Comparison of ENCODE assay signal across 8 mouse cellular contexts in genomic region chr11:93997141-93997775, GRCm38 (mm10). TPM values are rescaled to one million over a fixed set of nuclear protein-coding genes. Genes with fewer than 3 reads are reported as not detected.
DNase-seq lines count a peak whose midpoint lies in the region; ATAC-seq lines count a peak whose summit lies in the region.

No protein-coding gene starts in this region.

- no peak for ATAC-seq in limb, embryonic 13.5 days (ENCODE audit: low FRiP score, low read depth)
- ATAC-seq in midbrain, embryonic 12.5 days (ENCODE audit: low FRiP score, low read depth) = no peak

- H3K9me3 ChIP-seq in forebrain, embryonic 10.5 days = no peaks in the 10 kb centered on the region
- no peaks in the 10 kb centered on the region for H3K9me3 ChIP-seq in hindbrain, embryonic 10.5 days
- no peaks in the 10 kb centered on the region for H3K9me3 ChIP-seq in limb, embryonic 13.5 days
- no peaks in the 10 kb centered on the region for H3K9me3 ChIP-seq in midbrain, embryonic 12.5 days

- intact Hi-C loops in gastrocnemius, postnatal 14 days (cut with DNase I; ENCODE audit: low total_unique reads) = loop anchor here (5.0 kb wide), 1 partner anchor 35 kb away; no protein-coding TSS in a partner anchor

- H3K4me3 ChIP-seq in forebrain, embryonic 10.5 days = peak overlapping the region; percentile 97
- H3K4me3 ChIP-seq in hindbrain, embryonic 10.5 days = peak overlapping the region; percentile 87
- H3K4me3 ChIP-seq in limb, embryonic 13.5 days = peak overlapping the region; percentile 97
- peak overlapping the region; percentile 93 for H3K4me3 ChIP-seq in midbrain, embryonic 12.5 days

- DNase-seq in gastrocnemius, adult 18-20 months (ENCODE audit: low spot score) = peak; percentile 81
- DNase-seq in gastrocnemius, postnatal 14 days = no peak
- peak; percentile 49 for DNase-seq in T-cell, adult 2 months (ENCODE audit: low spot score)
- no peak for DNase-seq in forebrain, embryonic 10.5 days (ENCODE audit: extremely low spot score, low spot score)
- no peak for DNase-seq in hindbrain, embryonic 10.5 days (ENCODE audit: low spot score)
- peak; percentile 12 for DNase-seq in thymus, postnatal 25 days

- peaks cover under 1% of the 10 kb centered on the region; the same call in 1 of the 2 replicates for H3K36me3 ChIP-seq in forebrain, embryonic 10.5 days (replicated peaks)
- H3K36me3 ChIP-seq in hindbrain, embryonic 10.5 days = peaks cover under 1% of the 10 kb centered on the region; the same call in 1 of the 2 replicates
- no peaks in the 10 kb centered on the region for H3K36me3 ChIP-seq in limb, embryonic 13.5 days
- H3K36me3 ChIP-seq in midbrain, embryonic 12.5 days = no peaks in the 10 kb centered on the region

- 43% methylated on average over 13 of the region's 13 CpGs for WGBS in forebrain, embryonic 10.5 days
- 43% methylated on average over 13 of the region's 13 CpGs for WGBS in hindbrain, embryonic 10.5 days
- WGBS in limb, embryonic 13.5 days = 33% methylated on average over 13 of the region's 13 CpGs
- 40% methylated on average over 13 of the region's 13 CpGs for WGBS in midbrain, embryonic 12.5 days

- no peaks in the 10 kb centered on the region for H3K27me3 ChIP-seq in forebrain, embryonic 10.5 days (ENCODE audit: poor library complexity, severe bottlenecking)
- H3K27me3 ChIP-seq in hindbrain, embryonic 10.5 days (ENCODE audit: insufficient read depth, poor library complexity, severe bottlenecking) = no peaks in the 10 kb centered on the region
- no peaks in the 10 kb centered on the region for H3K27me3 ChIP-seq in limb, embryonic 13.5 days
- no peaks in the 10 kb centered on the region for H3K27me3 ChIP-seq in midbrain, embryonic 12.5 days

- peaks cover 34% of the 10 kb centered on the region for H3K4me1 ChIP-seq in forebrain, embryonic 10.5 days
- H3K4me1 ChIP-seq in hindbrain, embryonic 10.5 days (replicated peaks) = peaks cover 40% of the 10 kb centered on the region
- peaks cover 28% of the 10 kb centered on the region for H3K4me1 ChIP-seq in limb, embryonic 13.5 days
- H3K4me1 ChIP-seq in midbrain, embryonic 12.5 days = peaks cover 29% of the 10 kb centered on the region

- no peak overlapping the region for H3K27ac ChIP-seq in forebrain, embryonic 10.5 days
- no peak overlapping the region; the same call in 1 of the 2 replicates for H3K27ac ChIP-seq in hindbrain, embryonic 10.5 days
- no peak overlapping the region for H3K27ac ChIP-seq in limb, embryonic 13.5 days
- H3K27ac ChIP-seq in midbrain, embryonic 12.5 days (replicated peaks) = no peak overlapping the region

- peak overlapping the region; percentile 77 for H3K4me2 ChIP-seq in limb, embryonic 13.5 days (replicated peaks)
- peak overlapping the region; percentile 97 for H3K4me2 ChIP-seq in midbrain, embryonic 12.5 days (replicated peaks)

- peak overlapping the region; percentile 88 for H3K9ac ChIP-seq in limb, embryonic 13.5 days
- H3K9ac ChIP-seq in midbrain, embryonic 12.5 days (replicated peaks) = peak overlapping the region; percentile 92

RNA-seq across cellular contexts. Expression of gene Spag9, which starts 1.4 kb away (rescaled TPM):
- total RNA-seq in gastrocnemius, adult 18-20 months (2021) = 100 to 1,000 TPM; 134 to 170 TPM
- total RNA-seq in gastrocnemius, postnatal 14 days (2021) = 100 to 1,000 TPM; 120 to 123 TPM
- polyA plus RNA-seq in forebrain, embryonic 10.5 days (2016; fragmentation: Nextera tagmentation; extraction: Ambion mirVana) = 51.3 and 51.5 TPM in 2 replicates
- polyA plus RNA-seq in hindbrain, embryonic 10.5 days (2016; fragmentation: Nextera tagmentation; extraction: Ambion mirVana) = 62.5 and 70.1 TPM in 2 replicates
- polyA plus RNA-seq in limb, embryonic 13.5 days (2015; fragmentation: Nextera tagmentation; extraction: Ambion mirVana) = 42.6 and 44.1 TPM in 2 replicates
- polyA plus RNA-seq in midbrain, embryonic 12.5 days (2016; fragmentation: Nextera tagmentation; extraction: Ambion mirVana) = 134 and 147 TPM in 2 replicates

RNA-seq across cellular contexts. Expression of gene Nme1, which starts 28.9 kb away (rescaled TPM):
- total RNA-seq in gastrocnemius, adult 18-20 months (2021) = 10 to 100 TPM in 1 of 2 experiments, 1 to 10 TPM in 1; 10.0 to 11.6 TPM
- 10 to 100 TPM; 18.2 to 20.6 TPM for total RNA-seq in gastrocnemius, postnatal 14 days (2021)
- polyA plus RNA-seq in forebrain, embryonic 10.5 days (2016; fragmentation: Nextera tagmentation; extraction: Ambion mirVana) = 357 and 379 TPM in 2 replicates
- 314 and 317 TPM in 2 replicates for polyA plus RNA-seq in hindbrain, embryonic 10.5 days (2016; fragmentation: Nextera tagmentation; extraction: Ambion mirVana)
- polyA plus RNA-seq in limb, embryonic 13.5 days (2015; fragmentation: Nextera tagmentation; extraction: Ambion mirVana) = 141 and 162 TPM in 2 replicates
- polyA plus RNA-seq in midbrain, embryonic 12.5 days (2016; fragmentation: Nextera tagmentation; extraction: Ambion mirVana) = 217 and 227 TPM in 2 replicates

RNA-seq across cellular contexts. Expression of gene Gm20390, which starts 29.2 kb away (rescaled TPM):
- total RNA-seq in gastrocnemius, adult 18-20 months (2021) = 10 to 100 TPM; 10.2 to 16.0 TPM
- 10 to 100 TPM; 19.9 to 21.9 TPM for total RNA-seq in gastrocnemius, postnatal 14 days (2021)
- 514 and 520 TPM in 2 replicates for polyA plus RNA-seq in forebrain, embryonic 10.5 days (2016; fragmentation: Nextera tagmentation; extraction: Ambion mirVana)
- polyA plus RNA-seq in hindbrain, embryonic 10.5 days (2016; fragmentation: Nextera tagmentation; extraction: Ambion mirVana) = 482 and 501 TPM in 2 replicates
- 400 and 424 TPM in 2 replicates for polyA plus RNA-seq in limb, embryonic 13.5 days (2015; fragmentation: Nextera tagmentation; extraction: Ambion mirVana)
- polyA plus RNA-seq in midbrain, embryonic 12.5 days (2016; fragmentation: Nextera tagmentation; extraction: Ambion mirVana) = 340 and 352 TPM in 2 replicates

RNA-seq across cellular contexts. Expression of gene Nme2, which starts 41.2 kb away (rescaled TPM):
- total RNA-seq in gastrocnemius, adult 18-20 months (2021) = 100 to 1,000 TPM; 569 to 638 TPM
- 100 to 1,000 TPM; 541 to 581 TPM for total RNA-seq in gastrocnemius, postnatal 14 days (2021)
- polyA plus RNA-seq in forebrain, embryonic 10.5 days (2016; fragmentation: Nextera tagmentation; extraction: Ambion mirVana) = 144 and 159 TPM in 2 replicates
- polyA plus RNA-seq in hindbrain, embryonic 10.5 days (2016; fragmentation: Nextera tagmentation; extraction: Ambion mirVana) = 129 and 138 TPM in 2 replicates
- polyA plus RNA-seq in limb, embryonic 13.5 days (2015; fragmentation: Nextera tagmentation; extraction: Ambion mirVana) = 289 and 307 TPM in 2 replicates
- 106 and 110 TPM in 2 replicates for polyA plus RNA-seq in midbrain, embryonic 12.5 days (2016; fragmentation: Nextera tagmentation; extraction: Ambion mirVana)

Comparison
In these comparisons a context has a peak if more than half of its experiments do, and no peak if none do; other contexts are left out.
1. DNase-seq: peak in gastrocnemius, adult 18-20 months (single experiment), T-cell, adult 2 months (single experiment) and thymus, postnatal 25 days (single experiment); none in gastrocnemius, postnatal 14 days (single experiment), forebrain, embryonic 10.5 days (single experiment) and hindbrain, embryonic 10.5 days (single experiment).
2. Peak in every context shown above with its lines, with median percentiles within 50 percentile points of each other: H3K4me3 ChIP-seq.